Mouse (Mus musculus): Measurements from ENCODE around the gene Eif1.
A peak's percentile ranks its signal among the peaks of the same experiment; 100 is the strongest.
"Not testable (repeated sequence)": the region's sequence is repeated elsewhere in the genome, so short reads cannot be mapped to it uniquely, and the experiment has no call there.

DNA sequence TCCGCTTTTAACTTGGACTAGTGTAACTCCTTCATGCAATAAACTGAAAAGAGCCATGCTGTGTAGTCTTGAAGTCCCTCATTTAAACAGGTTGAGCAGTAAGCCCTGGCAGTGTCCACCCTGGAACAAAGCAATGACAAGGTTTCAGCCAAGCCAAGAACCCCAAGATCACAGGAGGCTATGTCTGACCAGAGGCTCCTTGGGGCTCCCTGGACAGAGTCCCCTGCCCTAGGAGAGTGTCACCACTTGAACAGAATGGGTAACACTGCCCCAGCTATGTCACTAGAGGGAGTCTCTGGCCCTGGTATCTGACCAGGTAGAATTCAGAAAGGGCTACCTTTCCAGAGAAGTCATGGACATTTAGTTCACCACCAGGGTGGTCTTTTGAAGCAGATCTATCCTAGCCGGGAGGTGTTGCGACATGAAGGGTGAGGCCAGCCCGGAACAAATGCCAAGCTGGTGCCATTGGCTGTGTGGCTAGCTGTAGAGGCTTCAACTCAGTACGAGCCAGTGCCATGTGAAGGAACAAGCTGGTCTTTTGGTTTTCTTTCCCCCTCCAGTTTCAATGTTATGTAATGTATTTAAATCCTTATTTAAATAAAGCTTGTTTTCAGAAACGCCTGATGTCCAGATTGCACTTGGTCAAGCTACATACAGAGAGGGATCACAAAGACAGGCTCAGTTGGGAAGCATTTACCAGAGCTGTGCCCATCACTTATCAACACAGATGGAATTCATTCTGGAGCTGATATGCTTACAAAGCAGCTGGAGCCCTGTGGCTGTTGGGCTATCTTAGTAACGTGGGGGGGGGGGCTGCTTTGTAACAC, 2.0 kb downstream of the Eif1 start:
- TF ChIP-seq CTCF (IDR thresholded peaks at IDR 0.05; ENCODE audit: low read depth): peak; percentile 21
- not testable (repeated sequence) for TF ChIP-seq EP300 (IDR thresholded peaks at IDR 0.05; ENCODE audit: low read depth)
